Mouse (Mus musculus) olfactory bulb, adult 2 months (tissue): ENCODE results near the gene Zmiz1. TPM values are rescaled to one million over a fixed set of nuclear protein-coding genes. Genes with fewer than 3 reads are reported as not detected.

Experiments
- H3K27ac ChIP-seq: fragments of 200-500 bp; 2 replicates; pipeline ENCODE4 v1.5.1; 2012; ENCODE audit warnings: low read depth, low read length; ENCODE audit not compliant: insufficient read depth
- H3K4me1 ChIP-seq: fragments of 200-500 bp; 2 replicates; pipeline ENCODE4 v1.6.1; 2012; ENCODE audit warnings: low read length; ENCODE audit not compliant: control insufficient read depth, insufficient read depth
- H3K4me3 ChIP-seq: fragments of 200-500 bp; 2 replicates; pipeline ENCODE4 v1.5.1; 2012; ENCODE audit warnings: mild to moderate bottlenecking, low read depth, low read length, moderate library complexity; ENCODE audit not compliant: insufficient read depth
- CTCF ChIP-seq: fragments of 200-500 bp; IDR thresholded peaks from 2 replicates; pipeline ENCODE4 v1.5.1; 2012; ENCODE audit warnings: low read depth, mild to moderate bottlenecking, low read length, moderate library complexity; ENCODE audit not compliant: insufficient read depth
- POLR2A ChIP-seq: fragments of 200-500 bp; IDR thresholded peaks from 2 replicates; pipeline ENCODE4 v1.6.1; 2012; ENCODE audit warnings: mild to moderate bottlenecking, low read depth, low read length, moderate library complexity; ENCODE audit not compliant: insufficient read depth
- WGBS: fragments of 180-500 bp; shearing (Covaris S2); methylation state at CpG from one replicate; pipeline ENCODE4 v1.1.7; 2018; 5-methylcytosine and 5-hydroxymethylcytosine counted together
- polyA plus RNA-seq: library from polyadenylated mRNA; stranded (reverse); fragments of >200 nt; gene quantifications from 2 replicates; pipeline ENCODE4 v1.2.4, GENCODE M21; 2012; ENCODE audit warnings: low replicate concordance; ENCODE audit not compliant: missing spikeins, insufficient read depth, insufficient read length

Gene Zmiz1
- polyA plus RNA-seq, 1 experiment: not detected

- H3K27ac ChIP-seq: no peak overlapping the region
- peaks cover 37% of the 10 kb centered on the region for H3K4me1 ChIP-seq
- 43% methylated on average over 10 of the region's 10 CpGs for WGBS
- H3K4me3 ChIP-seq: no peak overlapping the region
- TF ChIP-seq POLR2A: no peak
- no peak for TF ChIP-seq CTCF
Observed at GRCm38 (mm10) chr14:25549871-25550840, 91.2 kb downstream of the Zmiz1 start.

GRCm38 (mm10) chr14:25551731-25552130 is 92.7 kb downstream of the Zmiz1 start:
- Histone ChIP-seq H3K4me3 (no peak overlapping the region), H3K27ac (no peak overlapping the region), H3K4me1 (peaks cover 50% of the 10 kb centered on the region)
- TF ChIP-seq POLR2A (no peak), CTCF (no peak)
- WGBS: 9% methylated on average over 2 of the region's 2 CpGs

- Histone ChIP-seq H3K4me3 (no peak overlapping the region), H3K4me1 (peaks cover 55% of the 10 kb centered on the region), H3K27ac (no peak overlapping the region)
- WGBS: 77% methylated on average over 2 of the region's 2 CpGs
- no peak for TF ChIP-seq CTCF
- no peak for TF ChIP-seq POLR2A
Observed at GRCm38 (mm10) chr14:25553382-25553781, 94.4 kb downstream of the Zmiz1 start.

GRCm38 (mm10) chr14:25554781-25555180 is 95.8 kb downstream of the Zmiz1 start:
- Histone ChIP-seq H3K27ac (no peak overlapping the region), H3K4me1 (peaks cover 50% of the 10 kb centered on the region)
- WGBS: 59% methylated on average over 8 of the region's 8 CpGs

GRCm38 (mm10) chr14:25555291-25555781 is 96.4 kb downstream of the Zmiz1 start:
- no peak for TF ChIP-seq CTCF
- no peak for TF ChIP-seq POLR2A
- Histone ChIP-seq H3K4me1 (peaks cover 45% of the 10 kb centered on the region), H3K27ac (no peak overlapping the region)

More at GRCm38 (mm10) chr14:25554781-25555180, 95.8 kb downstream of the Zmiz1 start:
- H3K4me3 ChIP-seq: no peak overlapping the region
- TF ChIP-seq POLR2A (no peak), CTCF (no peak)

GRCm38 (mm10) chr14:25555848-25556247 is 96.9 kb downstream of the Zmiz1 start:
- Histone ChIP-seq H3K4me3 (no peak overlapping the region), H3K4me1 (peaks cover 42% of the 10 kb centered on the region), H3K27ac (no peak overlapping the region)
- no peak for TF ChIP-seq CTCF
- no peak for TF ChIP-seq POLR2A
- WGBS: 47% methylated on average over 7 of the region's 7 CpGs

More at GRCm38 (mm10) chr14:25555291-25555781, 96.4 kb downstream of the Zmiz1 start:
- WGBS: 31% methylated on average over 10 of the region's 10 CpGs
- H3K4me3 ChIP-seq: no peak overlapping the region

GRCm38 (mm10) chr14:25557014-25557413 is 98.0 kb downstream of the Zmiz1 start:
- peaks cover 36% of the 10 kb centered on the region for H3K4me1 ChIP-seq
- no peak overlapping the region for H3K4me3 ChIP-seq
- H3K27ac ChIP-seq: no peak overlapping the region
- 46% methylated on average over 8 of the region's 8 CpGs for WGBS
- TF ChIP-seq CTCF: no peak
- no peak for TF ChIP-seq POLR2A

- TF ChIP-seq CTCF (no peak), POLR2A (no peak)
- Histone ChIP-seq H3K27ac (no peak overlapping the region), H3K4me3 (no peak overlapping the region), H3K4me1 (peaks cover 38% of the 10 kb centered on the region)
- WGBS: 91% methylated on average over 1 of the region's 1 CpGs
Observed at GRCm38 (mm10) chr14:25558479-25558878, 99.5 kb downstream of the Zmiz1 start.

GRCm38 (mm10) chr14:25559907-25560306 is 100.9 kb downstream of the Zmiz1 start:
- Histone ChIP-seq H3K4me3 (no peak overlapping the region), H3K4me1 (peaks cover 34% of the 10 kb centered on the region), H3K27ac (no peak overlapping the region)
- TF ChIP-seq POLR2A (no peak), CTCF (no peak)
- WGBS: 91% methylated on average over 5 of the region's 5 CpGs
